Mouse (Mus musculus): ENCODE results near the gene Ltbp1. TPM values are rescaled to one million over a fixed set of nuclear protein-coding genes. Genes with fewer than 3 reads are reported as not detected.

Gene Ltbp1
- total and polyA plus RNA-seq, 3 experiments = 2.3 to 6.4 (median 2.5) TPM

DNA sequence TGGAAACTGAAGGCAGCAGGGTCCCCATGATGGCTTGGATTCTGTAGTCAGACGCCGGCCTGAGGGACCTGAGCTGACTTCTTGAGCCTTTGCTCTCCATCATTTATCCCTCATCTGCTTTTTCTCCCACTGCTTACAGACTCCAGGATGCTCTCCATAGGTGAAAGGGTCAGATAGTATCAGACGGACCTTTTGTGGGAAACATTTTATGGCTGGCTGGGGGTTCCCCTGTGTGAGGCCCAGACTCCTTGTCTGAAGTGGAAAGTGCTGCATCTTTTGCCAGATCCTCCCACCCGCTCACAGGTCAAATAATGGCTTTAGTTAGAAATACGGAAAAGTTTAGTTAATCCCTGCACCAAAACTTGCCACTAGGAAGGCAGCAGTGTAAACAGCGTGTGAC lies 138.6 kb downstream of the Ltbp1 start:
- H3K4me1 ChIP-seq (ENCODE audit: control insufficient read depth in 1 of 2, insufficient read depth in 2 of 2) = peaks cover 0 to 11% of the 10 kb centered on the region in 2 experiments; a peak in 2 of 4 replicates
- dilution Hi-C loops (cut with MboI; ENCODE audit: extremely low pct_ligation_motif_present, extremely low pct_unique_long_range_greater_than_20kb, low sequenced_read_pairs) = no loop called here
- no peak overlapping the region for H3K9ac ChIP-seq (ENCODE audit: insufficient read depth, low read depth)
- no peak overlapping the region for H3K27ac ChIP-seq (ENCODE audit: insufficient read depth, low read depth)
- H3K79me2 ChIP-seq (replicated peaks; ENCODE audit: control insufficient read depth, extremely low read depth, insufficient read depth, poor library complexity, severe bottlenecking) = no peaks in the 10 kb centered on the region
- no peak for DNase-seq (ENCODE audit: extremely low read depth)
- no peaks in the 10 kb centered on the region for H3K27me3 ChIP-seq (replicated peaks)
- H3K4me2 ChIP-seq (ENCODE audit: insufficient read depth, low read depth, poor library complexity, severe bottlenecking) = no peak overlapping the region
- H3K4me3 ChIP-seq (replicated peaks in 1 of 3; ENCODE audit: low read depth in 2 of 3, low read length in 2 of 3, poor library complexity in 1 of 3) = no peak overlapping the region
- TF ChIP-seq NRF1 (IDR thresholded peaks at IDR 0.05; ENCODE audit: low read depth, low read length) (no peak), TBP (conservative IDR thresholded peaks at IDR 0.05; ENCODE audit: low read depth, low read length) (no peak), MAZ (IDR thresholded peaks at IDR 0.05; ENCODE audit: low read depth, low read length) (no peak), SIN3A (IDR thresholded peaks at IDR 0.05; ENCODE audit: low read length) (no peak), RCOR1 (conservative IDR thresholded peaks at IDR 0.05; ENCODE audit: low read depth, low read length) (no peak), MYC (IDR thresholded peaks at IDR 0.05; ENCODE audit: low read depth, low read length) (no peak), MAFK (IDR thresholded peaks at IDR 0.05; ENCODE audit: insufficient replicate concordance, low read length) (no peak), IRF4 (IDR thresholded peaks at IDR 0.05; ENCODE audit: low read depth, low read length) (no peak), UBTF (IDR thresholded peaks at IDR 0.05; ENCODE audit: low read depth, low read length) (no peak), MXI1 (IDR thresholded peaks at IDR 0.05; ENCODE audit: low read depth, low read length) (no peak)
- H3K9me3 ChIP-seq (replicated peaks; ENCODE audit: low read length) = no peaks in the 10 kb centered on the region
- in situ Hi-C loops (cut with MboI; ENCODE audit: low pct_ligation_motif_present, low pct_unique_long_range_greater_than_20kb, low sequenced_read_pairs) = loop anchor here (25.0 kb wide), 2 partner anchors 218 to 393 kb away; no protein-coding TSS in a partner anchor
- no peaks in the 10 kb centered on the region for H3K36me3 ChIP-seq (replicated peaks in 1 of 2; ENCODE audit: control insufficient read depth in 1 of 2, insufficient read depth in 1 of 2, low read length in 1 of 2)

DNA sequence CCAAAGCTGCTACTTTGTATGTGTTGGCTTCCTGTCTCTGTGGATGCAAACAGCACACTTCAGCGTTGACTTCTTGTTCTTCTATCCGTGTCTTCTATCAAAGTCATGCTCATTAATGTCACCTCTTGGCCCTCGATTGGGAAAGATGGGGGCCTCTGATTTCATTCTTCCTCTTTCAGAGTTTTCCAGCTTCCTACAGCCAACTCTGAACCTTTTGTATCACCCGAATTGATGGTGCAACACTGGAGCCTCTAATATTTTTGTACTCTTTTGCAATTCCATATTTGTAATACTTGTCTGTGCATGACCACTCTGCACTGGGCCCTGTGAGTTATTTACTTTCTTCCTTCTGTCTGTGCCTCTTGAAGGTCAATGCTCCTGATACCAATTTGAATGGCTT lies 141.8 kb downstream of the Ltbp1 start:
- H3K9ac ChIP-seq (ENCODE audit: insufficient read depth, low read depth) = no peak overlapping the region
- H3K79me2 ChIP-seq (replicated peaks; ENCODE audit: control insufficient read depth, extremely low read depth, insufficient read depth, poor library complexity, severe bottlenecking) = no peaks in the 10 kb centered on the region
- no peaks in the 10 kb centered on the region for H3K9me3 ChIP-seq (replicated peaks; ENCODE audit: low read length)
- no peak overlapping the region for H3K27ac ChIP-seq (ENCODE audit: insufficient read depth, low read depth)
- no peaks in the 10 kb centered on the region for H3K36me3 ChIP-seq (replicated peaks in 1 of 2; ENCODE audit: control insufficient read depth in 1 of 2, insufficient read depth in 1 of 2, low read length in 1 of 2)
- dilution Hi-C loops (cut with MboI; ENCODE audit: extremely low pct_ligation_motif_present, extremely low pct_unique_long_range_greater_than_20kb, low sequenced_read_pairs) = no loop called here
- in situ Hi-C loops (cut with MboI; ENCODE audit: low pct_ligation_motif_present, low pct_unique_long_range_greater_than_20kb, low sequenced_read_pairs) = loop anchor here (25.0 kb wide), 2 partner anchors 215 to 390 kb away; no protein-coding TSS in a partner anchor
- H3K4me1 ChIP-seq (ENCODE audit: control insufficient read depth in 1 of 2, insufficient read depth in 2 of 2) = peaks cover 2 to 11% of the 10 kb centered on the region in 2 experiments; a peak in 2 of 4 replicates
- no peak for TF ChIP-seq HCFC1 (IDR thresholded peaks at IDR 0.05; ENCODE audit: low read depth, low read length)
- TF ChIP-seq ZMIZ1 (IDR thresholded peaks at IDR 0.05; ENCODE audit: low read depth, low read length) = no peak
- TF ChIP-seq ZNF384 (IDR thresholded peaks at IDR 0.05; ENCODE audit: low read depth, low read length) = no peak
- no peak for TF ChIP-seq RAD21 (IDR thresholded peaks at IDR 0.05; ENCODE audit: low read depth, low read length)
- no peak for TF ChIP-seq CHD1 (IDR thresholded peaks at IDR 0.05; ENCODE audit: low read depth, low read length)
- H3K4me3 ChIP-seq (replicated peaks in 1 of 3; ENCODE audit: low read depth in 2 of 3, low read length in 2 of 3, poor library complexity in 1 of 3) = no peak overlapping the region
- H3K4me2 ChIP-seq (ENCODE audit: insufficient read depth, low read depth, poor library complexity, severe bottlenecking) = no peak overlapping the region
- H3K27me3 ChIP-seq (replicated peaks) = no peaks in the 10 kb centered on the region
- DNase-seq (ENCODE audit: extremely low read depth) = no peak

Measured in CH12.LX (cell line).